Mouse (Mus musculus) liver, adult 2 months (tissue): ENCODE data around the gene Ugt2b38.

Source experiments
- CTCF ChIP-seq: fragments of 200-500 bp; IDR thresholded peaks from 2 replicates; pipeline ENCODE4 v1.5.1; 2011; ENCODE audit warnings: low read depth, low read length, control low read depth
- POLR2A ChIP-seq: fragments of 200-500 bp; IDR thresholded peaks from 2 replicates; pipeline ENCODE4 v1.6.1; 2011; ENCODE audit warnings: low read length, control low read depth; ENCODE audit not compliant: insufficient read depth; ENCODE audit errors: extremely low read depth

DNA sequence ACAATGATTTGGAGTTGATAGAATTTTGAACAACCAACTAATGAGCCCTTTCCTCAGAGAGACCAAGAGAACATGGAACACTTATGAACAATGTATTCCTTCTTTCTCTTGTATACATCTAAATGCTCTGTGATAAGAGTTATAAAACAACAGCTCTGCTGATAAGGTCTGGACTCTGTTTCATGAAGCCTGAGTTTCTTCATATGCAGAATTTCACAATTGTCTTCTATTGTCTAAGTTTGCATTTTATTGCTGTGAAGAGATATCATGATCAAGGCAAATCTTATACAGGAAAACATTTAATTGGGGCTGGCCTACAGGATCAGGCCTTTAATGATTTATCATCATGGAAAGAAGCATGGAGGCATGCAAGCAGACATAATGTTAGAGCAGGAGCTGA is 33.7 kb upstream of the Ugt2b38 start:
- TF ChIP-seq CTCF (no peak), POLR2A (no peak)
